Comparison of ENCODE assay signal across 14 mouse cellular contexts in the genomic region with DNA sequence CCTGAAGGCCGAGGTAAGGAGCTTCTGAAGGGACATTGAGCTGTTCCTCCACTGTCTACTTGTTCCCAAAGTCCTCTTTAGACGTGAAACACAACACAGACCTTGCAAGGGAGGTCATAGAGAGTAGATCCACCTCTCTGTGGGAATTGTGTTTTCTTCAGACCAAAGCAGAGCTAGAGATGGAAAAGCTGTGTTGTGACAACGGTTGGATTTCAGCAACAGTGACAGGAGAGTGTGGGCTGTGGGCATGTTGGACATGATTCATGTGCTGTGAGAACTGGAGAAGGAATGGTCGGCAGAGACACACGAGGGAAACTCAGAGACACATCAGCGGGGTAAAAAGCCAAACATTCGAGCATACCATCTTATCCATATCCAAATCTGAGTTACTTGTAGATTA.
"Had no signal": no experiment of that assay in that cellular context is flagged by ENCODE, and none has a peak within 500 bp of the region (broad histone marks: within the 10 kb centered on the region; RNA-seq: fewer than 3 reads in every experiment).

No protein-coding gene starts in this region.

- H3K4me3 ChIP-seq: layer of hippocampus, adult 2 months; liver, embryonic 13.5 days; midbrain, embryonic 13.5 days; neural tube, embryonic 15.5 days had no signal

- DNase-seq: kidney, adult 18-20 months; kidney, postnatal 25 days; left cerebral cortex, postnatal 4 days; liver; liver, embryonic 13.5 days; liver, postnatal 0 days; lung, postnatal 36 days; right cerebral cortex, adult 18-20 months; right cerebral cortex, postnatal 25 days; thymus, postnatal 36 days had no signal

- H3K9me3 ChIP-seq: liver, embryonic 13.5 days; midbrain, embryonic 13.5 days; neural tube, embryonic 15.5 days had no signal

- H3K4me2 ChIP-seq: liver, embryonic 13.5 days; midbrain, embryonic 13.5 days; neural tube, embryonic 15.5 days had no signal

- ATAC-seq: inflammation-experienced regulatory T-cells, adult 6 months; liver, postnatal 0 days; midbrain, embryonic 13.5 days had no signal

- H3K4me1 ChIP-seq: liver, embryonic 13.5 days had no signal

- H3K36me3 ChIP-seq: liver, embryonic 13.5 days; midbrain, embryonic 13.5 days; neural tube, embryonic 15.5 days had no signal

- H3K27me3 ChIP-seq: liver, embryonic 13.5 days; midbrain, embryonic 13.5 days; neural tube, embryonic 15.5 days had no signal

- H3K9ac ChIP-seq: liver, embryonic 13.5 days; liver, postnatal 0 days; midbrain, embryonic 13.5 days; neural tube, embryonic 15.5 days had no signal

- H3K27ac ChIP-seq: layer of hippocampus, adult 2 months; liver, embryonic 13.5 days; midbrain, embryonic 13.5 days; neural tube, embryonic 15.5 days had no signal
